Mouse (Mus musculus) skeletal muscle tissue, postnatal 0 days (tissue): Measurements from ENCODE around the gene 2300009A05Rik. TPM values are rescaled to one million over a fixed set of nuclear protein-coding genes. Genes with fewer than 3 reads are reported as not detected.

Experiments
- polyA plus RNA-seq: library from polyadenylated mRNA; unstranded; fragments of >200 nt; fragmentation: Nextera tagmentation; extraction: Ambion mirVana; gene quantifications from 2 replicates; pipeline ENCODE4 v1.2.1, GENCODE M21; 2015

2300009A05Rik gene
- polyA plus RNA-seq, result 63.0 and 66.6 TPM in 2 replicates

DNA sequence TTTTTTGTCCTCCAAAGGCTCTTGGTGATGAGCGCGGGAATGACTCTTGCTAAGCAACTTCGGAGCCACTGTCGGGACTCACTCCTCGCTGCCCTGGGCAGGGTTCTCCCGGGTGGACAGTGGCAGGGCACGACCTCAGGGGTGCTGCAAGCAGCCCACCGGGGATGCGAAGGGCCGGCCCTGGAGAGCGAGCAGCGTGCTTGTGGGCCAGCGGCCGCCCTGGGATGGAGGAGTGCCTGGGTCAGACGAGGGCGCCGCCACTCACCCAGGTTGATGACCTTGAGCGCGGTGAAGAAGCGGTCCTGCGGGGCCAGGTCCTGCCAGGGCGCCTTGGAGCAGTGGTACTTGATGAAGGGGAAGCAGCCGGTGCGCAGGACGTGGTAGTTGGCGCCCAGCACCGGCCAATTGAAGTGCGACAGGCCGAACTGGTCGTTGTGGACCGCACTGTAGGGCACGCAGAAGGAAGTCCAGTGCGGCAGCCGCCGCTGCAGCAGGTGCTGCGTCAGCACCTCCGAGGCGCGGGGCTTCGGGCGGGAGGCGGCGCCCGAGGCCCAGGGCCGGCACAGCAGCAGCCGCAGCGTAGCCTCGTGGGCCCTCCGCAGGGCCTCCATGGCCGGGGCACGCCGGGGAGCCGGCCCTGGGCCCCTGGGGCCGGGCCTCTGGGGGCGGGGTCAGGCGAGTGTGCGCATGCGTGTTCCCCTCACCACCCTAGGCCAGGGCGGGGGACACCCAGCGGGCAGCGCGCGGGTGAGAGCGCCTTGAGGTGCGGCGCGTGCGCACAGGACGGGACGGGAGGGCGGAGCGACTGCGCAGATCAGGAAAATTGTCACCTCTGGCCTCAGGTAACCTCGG is at the start of gene 2300009A05Rik:
Gene 2300009A05Rik (minus strand): TSS at position 636 of the 852 bp plus-strand sequence.

DNA sequence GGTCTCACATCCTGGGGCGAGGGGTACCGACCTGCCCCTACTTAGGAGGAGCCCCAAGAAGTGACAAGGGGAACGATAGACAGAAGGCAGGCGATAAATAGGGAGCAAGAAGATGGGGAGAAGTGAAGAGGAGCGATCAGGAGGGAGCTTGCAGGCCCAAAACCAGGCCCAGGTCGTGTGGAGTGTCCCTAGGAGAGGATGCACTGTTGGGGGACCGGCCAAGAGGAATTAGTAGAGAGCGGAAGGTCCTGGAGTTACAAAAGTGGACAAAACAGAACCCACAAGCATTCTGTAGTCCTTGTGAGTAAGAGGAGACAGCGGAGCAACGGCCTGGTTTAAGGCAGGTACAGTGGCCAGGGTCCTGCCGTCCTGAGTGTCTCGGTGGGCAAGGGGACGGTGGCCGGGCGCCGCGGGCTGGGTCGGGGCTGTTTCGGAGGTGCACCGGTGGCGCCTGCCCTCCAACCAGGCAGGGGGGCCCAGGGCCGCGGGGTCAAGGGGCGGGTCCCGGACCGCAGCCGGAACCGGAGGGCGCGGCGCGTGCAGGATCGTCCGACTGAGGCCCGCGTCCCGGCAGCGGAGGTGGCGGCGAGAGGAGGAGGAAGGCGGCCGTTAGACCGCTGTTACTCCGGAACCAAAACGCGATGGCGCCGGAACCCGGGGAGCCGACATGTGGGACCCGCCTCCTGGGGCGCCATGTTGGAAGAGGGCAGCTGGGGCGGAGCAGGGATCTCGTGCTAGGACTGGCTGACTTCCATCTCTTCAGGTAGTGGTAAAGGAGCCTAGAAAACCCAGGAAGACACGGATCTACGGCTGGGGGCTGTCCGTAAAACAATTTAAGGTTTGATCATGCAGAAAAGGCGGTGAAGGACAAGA is 21.5 kb downstream of the 2300009A05Rik start, which contains the start of gene Map2k5:
Gene Map2k5 (minus strand): TSS at position 633 of the 873 bp plus-strand sequence.

Other genes with a start within 250 kb of the 2300009A05Rik start
- gene Map2k5, start 21.3 kb downstream of the 2300009A05Rik start, polyA plus RNA-seq, result 19.0 and 19.7 TPM in 2 replicates
- gene Iqch, start 203.2 kb upstream of the 2300009A05Rik start, polyA plus RNA-seq, result 0.17 TPM in 1 of 2 replicates, not detected in the other
- gene Aagab, start 203.4 kb upstream of the 2300009A05Rik start, polyA plus RNA-seq, result 9.1 and 12.6 TPM in 2 replicates